Mouse (Mus musculus): ENCODE results near the gene Gpx3.

Gene Gpx3

DNA sequence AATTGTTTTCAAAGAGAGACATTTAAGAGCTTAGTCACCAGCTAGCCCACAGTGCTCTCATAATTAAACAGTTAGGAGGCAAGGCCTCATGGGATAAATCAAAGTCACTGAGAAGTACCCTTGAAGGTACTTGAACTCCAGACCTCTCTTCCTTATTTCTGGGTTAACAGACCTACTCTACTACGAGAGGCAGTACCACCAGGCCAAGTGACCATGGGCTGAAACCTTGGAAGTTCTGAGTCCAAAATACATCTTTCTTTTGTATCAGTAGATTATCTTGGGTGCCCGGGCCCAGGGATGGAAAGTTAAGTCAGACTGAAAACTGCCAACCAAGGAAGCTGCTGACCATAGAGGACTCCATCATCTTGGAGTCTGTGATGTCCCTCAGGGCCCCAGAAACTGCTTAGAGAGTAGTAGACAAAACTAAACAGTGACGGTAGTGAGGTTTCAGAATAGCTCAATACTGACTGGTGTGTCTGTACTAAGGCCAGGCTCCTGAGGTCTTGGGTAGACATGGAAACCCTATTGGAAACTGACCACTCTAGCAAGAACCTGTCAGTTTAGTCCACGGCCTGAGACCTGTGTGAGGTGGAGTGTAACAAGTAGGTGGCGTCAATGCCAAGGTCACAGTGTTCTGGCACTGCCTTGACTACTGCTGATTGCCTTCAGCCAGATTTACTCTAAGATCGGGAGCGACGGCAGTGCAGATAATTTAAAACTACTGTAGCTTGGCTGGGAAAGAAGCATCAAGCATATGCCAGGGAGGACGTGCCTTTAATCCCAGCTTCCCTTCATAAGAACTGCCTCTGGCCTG lies 10.5 kb downstream of the Gpx3 start:
- DNase-seq (ENCODE audit: low read depth, low spot score): no peak

DNA sequence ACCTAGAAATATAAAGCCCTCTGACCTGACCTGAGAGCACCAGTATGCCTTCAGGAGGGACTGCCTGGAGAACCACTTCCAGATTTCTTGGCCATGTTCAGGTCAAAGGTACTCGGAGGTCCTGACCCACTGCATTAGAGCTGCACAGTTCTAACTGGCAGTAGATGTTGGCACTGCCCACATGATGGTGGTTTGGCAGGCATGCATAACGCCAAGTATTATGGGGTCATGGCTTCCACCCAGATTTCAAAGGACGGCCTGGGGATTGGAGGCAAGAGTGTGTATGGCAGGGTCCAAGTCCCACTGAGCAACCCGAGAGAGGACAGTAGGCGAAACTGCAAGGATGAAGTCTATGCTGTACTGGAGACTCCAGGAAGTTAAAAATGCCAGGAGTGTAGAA lies 11.6 kb downstream of the Gpx3 start:
- DNase-seq (ENCODE audit: low read depth, low spot score): no peak

DNA sequence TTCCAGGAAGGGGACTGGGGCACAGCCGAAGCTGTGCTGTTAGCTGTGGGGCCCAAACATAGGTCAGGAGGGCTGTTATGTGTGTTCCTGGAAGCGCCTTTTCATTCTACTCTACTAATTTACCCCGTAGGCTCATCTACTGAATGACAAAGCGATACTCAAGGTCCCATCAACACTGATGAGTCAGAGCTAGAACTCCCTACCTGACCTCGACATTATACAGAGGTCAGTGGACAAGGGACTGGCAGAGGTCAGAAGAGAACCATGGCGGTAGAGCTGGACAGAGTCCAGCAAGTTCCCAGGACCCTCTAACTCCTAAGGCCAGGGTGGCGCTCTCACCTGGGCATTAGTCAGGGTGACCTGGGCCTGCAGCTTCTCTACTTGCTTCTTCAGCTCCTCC lies 15.2 kb downstream of the Gpx3 start:
- DNase-seq (ENCODE audit: low read depth, low spot score): no peak

DNA sequence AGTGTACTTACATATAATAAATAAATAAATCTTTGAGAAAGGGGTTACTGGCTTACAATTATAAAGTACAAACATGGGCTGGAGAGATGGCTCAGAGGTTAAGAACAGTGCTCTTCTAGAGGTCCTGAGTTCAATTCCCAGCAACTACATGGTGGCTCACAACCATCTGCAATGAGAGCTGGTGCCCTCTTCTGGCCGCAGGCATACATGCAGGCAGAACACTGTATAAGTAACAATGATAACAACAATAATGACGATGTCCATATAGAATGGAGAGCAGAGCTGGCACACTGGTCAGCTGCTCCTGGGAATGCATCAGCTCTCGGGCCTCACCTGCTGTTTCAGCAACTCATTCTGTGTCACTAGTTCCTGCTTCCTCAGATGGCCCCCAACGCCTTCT lies 16.0 kb downstream of the Gpx3 start:
- no peak for DNase-seq (ENCODE audit: low read depth, low spot score)

DNA sequence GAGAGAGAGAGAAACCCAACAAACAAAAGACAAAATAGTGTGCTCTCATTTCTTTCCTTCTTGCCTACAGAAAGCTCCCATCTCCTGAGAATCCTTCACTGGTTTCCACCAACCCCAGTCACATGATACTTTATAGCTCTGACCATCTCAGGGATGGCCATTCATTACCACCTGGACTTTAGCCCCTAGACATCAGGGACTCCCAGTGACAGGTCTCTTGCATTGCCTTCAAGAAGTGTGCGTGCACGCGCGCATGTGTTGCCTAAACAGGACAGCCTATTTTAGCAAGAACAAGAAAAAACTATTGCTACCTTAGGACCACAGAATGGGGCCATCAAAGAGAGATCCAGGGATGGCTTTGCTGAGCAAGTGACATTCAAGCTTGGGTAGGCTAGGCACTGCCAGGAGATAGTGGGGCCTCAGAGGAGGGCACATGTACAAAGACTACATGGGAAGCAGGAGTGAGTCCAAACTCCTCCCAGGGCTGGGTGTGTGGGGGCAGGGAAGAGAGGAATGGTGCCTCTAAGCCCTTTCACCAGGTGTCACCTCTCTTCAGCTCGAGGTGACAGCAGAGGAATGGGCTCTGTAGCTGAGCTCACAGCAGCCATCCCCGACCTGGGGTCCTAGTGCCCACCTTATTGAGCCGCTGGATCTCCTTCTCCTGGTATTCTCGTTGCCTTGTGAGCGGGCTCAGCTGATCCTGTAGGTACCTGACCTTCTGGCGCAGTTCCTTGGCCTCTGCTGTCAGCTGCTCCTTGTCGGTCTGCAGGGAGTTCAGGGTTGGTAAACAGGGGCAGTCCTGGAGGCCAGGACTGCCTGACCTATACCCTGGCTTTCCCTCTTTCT lies 18.1 kb downstream of the Gpx3 start:
- no peak for DNase-seq (ENCODE audit: low read depth, low spot score)

DNA sequence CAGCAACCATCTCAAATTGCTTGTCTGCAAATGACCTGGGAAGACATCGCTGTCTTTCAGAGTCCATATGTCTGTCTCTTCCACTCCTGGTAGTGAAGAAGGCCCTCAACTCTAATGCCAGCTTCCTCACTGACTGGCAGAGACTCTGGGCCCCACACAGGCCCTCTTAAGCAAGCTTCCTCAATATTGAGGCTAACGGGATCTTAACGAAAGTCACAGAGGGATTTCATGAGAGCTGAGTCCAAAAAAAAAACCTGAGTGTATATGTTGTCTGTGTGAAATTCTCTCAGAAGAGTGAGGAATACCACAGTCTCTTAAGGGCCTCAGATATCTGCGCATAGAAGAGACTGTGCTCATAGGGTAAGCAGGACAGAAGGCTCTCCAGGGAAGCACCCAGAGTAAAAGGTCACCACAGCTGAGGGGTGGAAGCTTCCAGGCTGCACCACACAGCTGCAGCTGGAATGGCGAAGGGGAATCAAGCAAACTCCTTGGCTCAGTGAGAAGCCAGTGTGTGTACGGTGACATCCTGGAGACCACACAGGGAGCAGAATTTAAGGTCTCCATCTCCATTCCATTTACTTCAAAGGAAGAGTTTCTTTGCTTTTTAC lies 18.8 kb downstream of the Gpx3 start:
- DNase-seq (ENCODE audit: low read depth, low spot score): no peak

DNA sequence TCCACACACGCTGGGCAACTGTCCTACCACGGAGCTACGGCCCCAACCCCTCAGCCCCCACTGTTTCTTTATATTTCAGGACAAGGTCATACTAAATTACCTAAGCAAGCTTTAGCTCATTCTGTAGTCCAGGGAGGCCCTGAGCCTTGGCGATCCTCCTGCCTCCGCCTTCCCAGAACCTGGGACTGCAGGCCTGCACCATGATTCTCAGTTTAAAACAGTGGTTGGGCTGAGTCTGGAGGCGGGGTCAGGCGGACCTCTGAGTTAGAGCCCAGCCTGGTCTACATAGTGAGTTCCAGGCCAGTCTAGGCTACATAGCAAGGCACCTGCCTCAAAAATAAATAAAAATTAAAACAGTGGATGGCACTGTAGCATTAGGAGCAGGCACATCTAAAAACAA lies 19.5 kb downstream of the Gpx3 start:
- no peak for DNase-seq (ENCODE audit: low read depth, low spot score)

DNA sequence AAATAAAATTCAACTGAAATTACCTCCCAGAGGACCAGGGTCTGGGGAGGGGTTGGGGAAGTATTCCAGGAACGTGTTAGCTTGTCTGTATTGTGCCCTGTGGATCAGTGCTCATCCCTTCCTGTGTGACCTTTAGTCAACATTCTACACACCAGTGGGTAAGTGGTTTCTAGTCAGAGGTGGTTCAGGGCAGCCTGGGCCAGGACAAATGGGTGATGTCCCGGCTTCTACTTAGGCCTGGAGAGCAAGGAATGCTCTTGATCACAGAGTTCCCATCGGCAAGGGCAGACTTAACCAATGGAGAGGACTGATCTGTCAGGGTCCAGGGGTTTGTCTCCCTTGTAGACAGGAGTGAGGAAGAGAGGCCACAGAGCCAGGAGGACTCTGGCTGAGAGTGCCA lies 20.2 kb downstream of the Gpx3 start:
- no peak for DNase-seq (ENCODE audit: low read depth, low spot score)

DNA sequence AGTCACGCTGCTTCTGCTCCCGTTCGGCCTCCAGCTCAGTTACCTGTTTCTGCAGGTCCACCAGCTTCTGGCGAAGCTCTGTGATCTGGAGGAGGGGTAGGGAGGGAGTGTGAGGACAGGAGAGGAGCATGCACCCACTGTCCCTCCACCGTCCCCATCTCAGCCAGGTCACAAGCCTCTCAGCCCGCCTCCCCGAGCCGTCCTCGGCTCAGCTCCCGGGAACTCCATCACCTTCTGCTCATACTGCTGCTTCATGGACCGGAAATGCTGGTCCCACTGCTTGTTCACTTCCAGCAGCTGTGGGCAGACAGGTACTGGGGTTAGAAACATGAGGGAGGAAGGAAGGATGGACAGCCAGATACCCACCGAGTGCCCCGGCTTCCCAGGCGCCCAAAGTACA lies 21.9 kb downstream of the Gpx3 start:
- DNase-seq (ENCODE audit: low read depth, low spot score): no peak

DNA sequence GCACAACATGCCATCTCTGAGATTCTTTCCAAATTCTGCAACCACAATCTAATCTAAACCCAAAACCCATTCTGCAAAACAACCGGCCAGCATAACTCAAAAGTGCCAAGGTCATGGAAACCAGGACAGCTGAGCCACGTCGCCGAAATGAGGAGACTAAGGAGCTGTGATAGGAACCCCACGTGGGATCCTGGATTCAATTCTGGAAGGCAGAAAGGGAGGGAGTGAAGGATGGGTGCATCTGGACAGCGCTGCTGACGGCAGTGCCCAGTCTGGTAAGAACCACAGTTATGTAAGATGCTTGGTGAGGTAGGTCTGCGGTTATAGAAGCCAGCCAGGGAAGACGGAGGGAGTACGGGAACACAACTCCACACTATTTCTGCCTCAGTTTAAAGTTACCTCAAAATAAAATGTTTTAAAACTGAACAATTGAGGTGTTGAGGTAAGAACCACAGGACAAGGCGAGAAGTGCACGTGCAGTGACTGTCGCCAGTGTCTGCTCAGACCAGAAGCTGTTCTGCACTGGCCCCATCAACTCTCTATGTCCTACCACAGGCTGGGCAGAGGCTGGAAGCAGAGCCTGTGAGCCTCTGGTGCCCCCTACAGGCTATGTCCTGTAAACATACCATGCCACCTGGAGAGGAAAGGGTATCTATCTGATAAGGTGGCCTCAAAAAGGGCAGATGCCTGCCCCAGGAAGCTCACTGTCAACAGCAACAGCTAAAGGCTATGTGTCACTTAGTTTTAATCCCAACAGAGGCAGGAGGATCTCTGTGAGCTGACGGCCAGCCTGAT lies 25.3 kb downstream of the Gpx3 start:
- peak; percentile 18 for DNase-seq (ENCODE audit: low read depth, low spot score)

DNA sequence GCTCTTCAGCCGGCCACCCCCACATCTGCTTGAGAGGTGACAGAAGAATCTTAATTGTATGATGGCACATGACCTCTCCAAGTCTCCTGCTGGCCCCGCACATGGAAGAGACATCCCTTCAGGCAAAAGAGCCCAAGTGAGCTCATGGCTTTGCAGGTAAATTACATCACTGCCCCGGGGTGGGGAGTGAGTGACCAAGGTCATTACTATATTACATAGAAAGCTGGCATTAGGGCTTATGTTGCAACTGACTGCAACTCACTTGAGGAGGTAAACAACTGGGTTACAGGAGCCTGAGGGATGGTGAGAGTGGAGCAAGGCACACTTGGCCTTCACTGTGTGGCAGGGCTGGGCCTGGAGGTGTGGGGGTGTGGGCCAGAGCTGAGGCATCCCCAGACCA lies 26.0 kb downstream of the Gpx3 start:
- DNase-seq (ENCODE audit: low read depth, low spot score): no peak

DNA sequence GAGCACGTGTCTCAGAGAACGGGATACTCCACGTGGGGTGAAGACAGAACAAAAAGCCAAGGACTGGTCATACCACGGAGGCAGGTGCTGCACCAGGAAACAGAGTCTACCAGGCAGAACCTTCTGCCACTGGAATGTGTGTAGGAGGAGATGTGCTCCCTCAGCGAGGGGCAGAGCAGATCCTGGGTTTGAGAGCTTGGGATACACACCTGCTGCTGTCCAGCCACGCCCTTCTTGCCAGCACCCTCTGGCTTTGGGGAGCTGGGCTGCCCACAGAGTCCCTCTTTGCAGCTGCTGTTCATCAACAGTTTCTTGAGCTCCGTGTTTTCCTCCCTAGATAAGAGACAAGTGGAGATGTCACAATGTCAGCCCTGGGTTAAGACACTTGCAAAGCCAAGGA lies 26.6 kb downstream of the Gpx3 start:
- no peak for DNase-seq (ENCODE audit: low read depth, low spot score)

DNA sequence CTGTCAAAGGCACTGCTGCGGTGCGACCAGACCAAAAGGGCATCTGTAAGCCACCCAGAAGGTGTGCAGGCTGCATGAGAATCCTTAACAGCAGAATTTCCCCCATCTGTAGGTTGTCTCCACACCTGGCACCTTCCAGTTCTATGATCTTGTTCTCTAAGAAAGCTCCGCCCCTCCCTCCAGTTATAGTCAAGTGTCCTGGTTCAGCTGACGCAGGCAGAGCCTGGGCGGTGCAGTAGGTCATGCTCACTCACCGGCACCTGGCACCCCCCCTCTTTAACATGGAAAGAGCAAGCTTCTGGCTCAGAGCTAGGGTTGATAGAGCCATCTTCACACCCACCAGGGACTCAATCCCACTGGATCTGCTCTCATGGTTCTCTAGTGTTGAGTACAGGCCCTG lies 27.0 kb downstream of the Gpx3 start:
- DNase-seq (ENCODE audit: low read depth, low spot score): no peak

DNA sequence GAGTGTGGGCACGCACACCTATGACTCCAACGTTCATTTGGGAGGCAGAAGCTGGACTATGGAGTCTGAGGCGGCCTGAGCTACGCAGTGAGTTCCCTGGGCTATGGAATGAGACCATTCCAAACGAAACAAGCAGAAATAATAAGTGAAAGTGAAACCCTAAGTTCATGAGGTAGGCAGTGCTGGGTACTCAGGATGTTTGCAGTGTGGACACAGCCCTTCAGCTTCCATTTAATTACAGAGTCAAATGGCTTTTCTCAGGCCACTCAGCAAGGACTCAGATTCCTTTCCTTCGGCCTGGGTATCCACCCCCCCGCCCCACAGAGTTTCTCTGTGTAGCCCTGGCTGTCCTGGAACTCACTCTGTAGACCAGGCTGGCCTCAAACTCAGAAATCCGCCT lies 27.5 kb downstream of the Gpx3 start:
- DNase-seq (ENCODE audit: low read depth, low spot score): no peak

DNA sequence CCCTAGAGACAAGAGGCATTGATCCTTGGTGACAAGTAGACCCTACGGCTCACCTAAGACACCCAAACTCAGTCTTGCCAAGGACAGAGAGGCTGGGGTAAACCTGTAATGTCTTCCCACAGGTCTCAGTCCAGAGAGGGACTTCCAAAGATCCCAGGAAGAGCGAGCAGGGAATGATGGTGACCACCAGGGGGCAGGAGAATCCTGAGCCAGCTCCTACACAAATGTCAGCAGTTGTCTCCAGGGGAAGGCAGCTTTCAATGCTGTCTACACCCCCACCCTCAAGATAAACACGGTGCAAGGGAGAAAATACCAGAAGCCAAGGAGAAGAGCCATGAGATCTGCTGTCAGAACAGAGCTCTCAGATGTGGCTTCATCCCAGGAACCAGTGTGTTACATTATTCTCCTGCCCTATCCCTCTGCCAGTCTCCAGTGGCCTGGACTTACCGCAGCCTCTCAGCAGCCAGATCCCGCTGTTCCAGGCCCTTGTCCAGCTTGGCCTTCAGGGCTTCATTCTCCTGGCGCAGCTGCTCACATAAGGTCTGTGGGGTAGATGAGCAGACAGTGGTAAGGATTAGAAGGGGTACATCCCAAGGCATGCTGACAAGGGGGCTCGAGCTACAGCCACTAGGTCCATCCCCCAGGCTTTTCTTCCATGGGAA lies 28.2 kb downstream of the Gpx3 start:
- DNase-seq (ENCODE audit: low read depth, low spot score): peak; percentile 29

DNA sequence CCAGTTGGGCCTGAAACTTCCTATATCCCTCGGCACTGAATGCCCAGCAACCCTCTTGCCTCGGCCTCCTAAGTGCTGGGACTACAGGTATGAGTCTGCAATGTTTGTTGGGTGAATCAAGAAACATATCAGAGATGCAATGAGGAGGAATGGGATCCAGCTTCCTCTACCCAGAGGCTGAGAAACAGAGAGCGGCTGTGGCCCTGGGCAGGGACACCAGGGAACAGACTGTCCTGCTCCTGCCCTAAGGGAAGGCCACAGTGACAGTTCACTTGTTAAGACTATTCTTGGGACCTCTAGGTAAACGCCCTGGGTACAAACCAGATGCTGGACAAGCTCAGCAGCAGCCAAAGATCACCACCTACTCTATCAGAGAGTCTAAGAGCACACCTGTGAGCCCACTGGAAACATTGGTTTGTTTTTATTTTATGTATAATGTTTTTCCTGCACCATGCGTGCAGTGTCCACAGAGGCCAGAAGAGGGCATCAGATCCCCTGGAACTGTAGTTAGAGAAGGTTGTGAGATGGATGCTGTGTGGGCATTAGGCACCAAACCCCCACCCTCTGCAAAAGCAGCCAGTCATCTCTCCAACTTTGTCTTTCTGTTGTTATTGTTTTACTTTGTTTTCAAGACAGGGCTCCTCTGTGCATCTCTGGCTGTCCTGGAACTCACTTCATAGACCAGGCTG lies 29.3 kb downstream of the Gpx3 start:
- no peak for DNase-seq (ENCODE audit: low read depth, low spot score)

DNA sequence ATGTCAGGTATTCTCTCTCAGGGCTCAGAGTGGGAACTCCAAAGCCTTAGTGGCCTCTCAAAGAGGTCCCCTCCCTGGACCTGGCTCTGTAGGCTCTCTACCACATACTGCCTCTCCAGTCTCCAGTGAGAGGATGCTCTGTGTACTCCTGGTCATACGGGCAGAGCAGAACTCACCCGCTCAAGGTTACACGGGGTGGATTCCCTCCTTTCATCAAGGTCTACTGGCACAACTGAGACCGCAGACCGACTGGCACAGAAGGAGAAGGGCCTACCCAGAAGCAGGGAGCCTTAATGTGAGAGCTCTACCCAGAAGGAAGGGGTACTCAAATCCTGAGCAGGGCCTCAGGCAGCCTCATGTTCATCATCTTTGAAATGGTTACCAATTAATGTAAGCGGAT lies 30.3 kb downstream of the Gpx3 start:
- no peak for DNase-seq (ENCODE audit: low read depth, low spot score)

DNA sequence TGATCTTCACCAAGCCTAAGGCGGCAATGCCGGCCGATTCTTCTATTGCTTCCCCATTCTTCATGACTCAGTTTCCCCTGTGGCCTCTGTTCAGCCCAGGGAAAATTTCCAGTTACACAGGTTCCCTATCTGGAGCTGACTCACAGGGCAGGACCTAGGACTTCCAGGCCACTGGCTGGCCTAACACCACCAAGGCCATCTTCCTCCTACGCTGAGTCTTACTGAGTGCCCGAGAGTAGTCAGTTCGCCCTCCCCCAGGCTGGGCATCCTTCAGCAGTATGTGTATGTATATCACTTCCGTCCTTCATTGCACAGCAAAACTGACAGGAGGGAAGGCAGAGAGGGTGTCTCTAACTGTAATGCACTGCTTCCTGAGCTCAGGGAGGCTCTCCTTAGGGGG lies 31.9 kb downstream of the Gpx3 start:
- DNase-seq (ENCODE audit: low read depth, low spot score): no peak

DNA sequence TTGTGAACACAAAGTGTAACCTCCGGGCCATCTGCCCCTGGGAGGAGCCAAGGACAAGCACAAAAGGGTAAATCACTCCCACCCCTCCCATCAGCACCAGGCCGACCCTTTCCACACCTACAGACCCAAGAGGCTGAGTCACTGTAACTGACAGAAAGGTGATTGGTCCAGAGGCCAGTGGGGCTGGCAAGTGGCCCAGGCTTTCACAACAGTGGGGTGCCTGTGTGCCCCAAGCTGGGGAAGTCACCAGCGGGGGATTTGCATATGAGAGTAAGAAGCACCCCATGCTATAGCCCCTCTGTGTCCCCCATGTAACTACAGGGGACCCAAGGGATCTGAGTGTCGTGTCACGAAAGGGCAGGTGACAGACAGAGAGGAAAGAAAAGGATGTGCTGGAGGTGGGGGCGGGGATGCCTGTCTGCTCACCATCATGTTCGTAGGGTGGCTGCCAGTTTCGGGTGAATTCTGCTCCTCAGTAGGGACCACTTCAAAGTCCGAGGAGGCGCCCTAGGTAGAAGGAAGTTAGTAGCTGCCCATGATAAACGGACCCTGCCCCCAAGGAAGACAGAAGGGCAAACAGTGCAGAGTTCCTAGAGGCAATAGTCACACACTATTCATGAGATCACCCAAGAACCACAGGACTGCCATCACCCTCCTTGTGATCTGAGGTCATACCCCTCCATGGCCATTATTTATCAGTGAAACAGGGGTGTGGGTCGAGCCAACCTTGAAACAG lies 34.0 kb downstream of the Gpx3 start:
- DNase-seq (ENCODE audit: low read depth, low spot score): no peak

DNA sequence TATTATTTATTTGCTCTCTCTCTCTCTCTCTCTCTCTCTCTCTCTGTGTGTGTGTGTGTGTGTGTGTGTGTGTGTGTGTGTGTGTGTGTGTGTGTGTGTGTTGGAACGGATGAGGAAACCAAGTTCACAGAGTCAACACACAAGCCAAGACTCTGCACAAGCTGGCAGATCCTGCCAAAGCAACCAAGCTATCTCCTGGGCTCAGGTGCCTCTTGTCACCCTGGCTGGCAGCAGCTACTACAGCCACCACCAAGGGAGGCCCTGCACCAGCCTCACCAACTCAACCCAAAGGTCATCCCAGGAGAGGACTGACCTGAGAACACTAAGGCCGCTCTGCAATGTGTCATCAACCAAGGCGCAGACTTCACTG lies 34.5 kb downstream of the Gpx3 start:
- DNase-seq (ENCODE audit: low read depth, low spot score): no peak

Measured in retina, adult 2 months (tissue).